Mouse (Mus musculus) kidney, adult 9 months (tissue): ENCODE measurements at regions not wholly inside any gene's neighbourhood (a gene's known extent, or its start where the extent isn't known, plus 50 kb on each side); places are given as distances from the start of the nearest gene placed in this dataset.
"Not testable (repeated sequence)": the region's sequence is repeated elsewhere in the genome, so short reads cannot be mapped to it uniquely, and the experiment has no call there.

Experiments
- DNase-seq: peaks from one replicate; pipeline ENCODE4 v3.0.0; 2022

DNA sequence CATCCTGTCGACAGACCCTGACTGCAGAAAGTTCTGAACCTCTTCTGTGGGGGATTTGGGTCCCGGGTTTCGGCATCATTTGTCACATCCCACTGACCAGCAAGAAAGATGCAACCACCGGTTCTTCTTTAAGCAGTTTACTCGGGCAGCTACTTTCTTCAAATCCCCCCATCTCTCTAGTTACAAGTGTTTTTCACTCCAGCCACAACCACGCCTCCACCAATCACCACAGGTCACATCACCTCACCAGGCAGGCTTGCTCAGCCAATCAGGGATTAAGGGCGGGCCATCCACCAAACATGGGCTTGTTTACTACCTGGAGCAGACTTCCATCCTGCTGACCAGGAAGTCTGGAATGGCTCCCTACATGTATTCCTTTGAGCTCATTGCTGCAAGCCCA lies 119.6 kb downstream of the Tnfsf18 start:
- DNase-seq = not testable (repeated sequence)

DNA sequence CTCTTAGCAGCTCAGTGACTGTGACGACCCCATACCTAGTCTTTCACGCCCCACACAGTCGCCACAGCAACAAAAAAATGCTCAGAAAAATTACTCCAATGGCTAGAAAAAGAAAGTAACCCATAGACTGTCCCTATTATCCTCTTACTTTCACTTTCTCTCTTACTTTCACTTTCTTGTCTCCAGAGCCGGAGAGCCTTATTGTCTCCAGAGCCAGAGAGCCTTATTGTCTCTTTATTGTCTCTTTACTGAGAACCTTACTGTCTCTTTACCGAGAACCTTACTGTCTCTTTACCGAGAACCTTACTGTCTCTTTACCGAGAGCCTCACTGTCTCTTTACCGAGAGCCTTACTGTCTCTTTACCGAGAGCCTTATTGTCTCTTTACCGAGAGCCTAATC lies 119.2 kb downstream of the Tnfsf18 start:
- DNase-seq = not testable (repeated sequence)

DNA sequence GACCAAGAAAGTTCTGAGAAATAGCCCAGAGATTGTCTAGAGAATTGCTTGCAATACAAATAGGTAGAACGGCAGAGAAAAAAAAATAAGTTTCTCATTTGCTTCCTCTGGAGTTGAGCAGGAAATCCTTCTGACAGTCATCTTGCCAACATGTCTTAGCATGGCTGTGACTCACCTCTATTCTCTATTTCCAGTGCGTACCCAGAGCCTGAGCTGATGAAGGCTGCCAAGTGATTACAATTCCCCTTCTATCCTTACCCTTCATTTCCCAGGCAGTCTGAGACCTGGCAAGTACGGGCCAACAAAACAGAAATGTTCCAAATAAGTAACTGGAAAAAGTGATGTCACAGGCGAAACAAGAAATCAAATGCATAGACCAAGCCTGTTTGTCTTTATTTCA lies 113.0 kb downstream of the Tnfsf18 start:
- no peak for DNase-seq

DNA sequence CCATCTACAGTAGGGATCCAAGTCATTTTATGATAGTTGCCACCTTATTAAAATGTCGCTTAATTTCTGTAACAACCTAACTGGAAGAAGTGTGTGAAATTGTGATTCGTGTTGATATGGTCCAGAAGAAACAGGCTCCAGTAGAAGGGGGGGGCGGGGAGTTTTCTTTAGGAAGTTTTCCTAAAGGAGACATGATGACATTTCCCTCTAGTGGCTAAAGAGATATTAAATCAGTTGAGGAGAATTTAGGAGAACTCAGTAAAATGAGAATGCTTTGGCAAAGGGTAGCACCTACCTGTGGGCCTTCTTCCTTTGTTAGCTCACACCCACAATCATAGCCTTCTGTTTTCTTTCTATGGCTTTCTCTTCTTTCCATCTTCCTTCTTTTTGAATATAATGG lies 107.7 kb downstream of the Tnfsf18 start:
- DNase-seq = no peak

DNA sequence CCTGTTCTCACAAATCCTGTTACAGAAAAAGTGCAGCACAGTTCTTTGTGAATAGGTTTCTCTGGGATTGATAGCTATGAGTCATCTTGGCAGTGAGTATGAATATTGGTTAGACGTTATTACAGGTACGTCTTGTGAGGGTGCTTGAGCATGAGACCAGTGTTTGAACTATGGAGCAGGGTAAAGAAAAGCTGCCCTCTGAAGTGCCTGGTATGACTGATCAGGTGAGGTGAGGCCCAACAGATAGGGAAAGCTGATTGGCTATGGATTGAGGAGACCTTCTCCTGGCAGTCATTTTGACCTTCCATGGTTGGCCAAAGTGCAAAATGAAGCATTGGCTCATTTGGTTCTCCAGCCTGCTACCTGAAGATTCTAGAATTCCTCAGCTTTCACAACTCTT lies 106.7 kb downstream of the Tnfsf18 start:
- no peak for DNase-seq

DNA sequence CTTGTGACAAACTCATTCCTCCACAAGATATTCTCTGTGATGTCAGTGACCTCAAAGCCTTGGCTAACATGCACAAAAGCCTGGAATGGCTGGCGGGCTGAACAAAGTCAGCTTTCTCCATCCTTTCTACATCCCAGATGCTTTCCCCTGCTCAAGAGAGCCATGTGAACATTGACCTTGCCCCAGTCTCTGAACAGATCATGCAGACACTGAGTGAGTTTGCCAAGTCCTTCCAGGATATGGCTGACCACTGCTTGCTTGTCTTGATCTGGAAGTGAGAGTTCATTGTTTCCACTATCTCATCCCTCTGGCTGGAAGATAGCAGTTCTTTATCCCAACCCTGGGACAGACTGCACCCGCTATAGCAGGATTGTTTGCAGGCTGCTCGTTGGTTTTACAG lies 103.7 kb downstream of the Tnfsf18 start:
- no peak for DNase-seq

DNA sequence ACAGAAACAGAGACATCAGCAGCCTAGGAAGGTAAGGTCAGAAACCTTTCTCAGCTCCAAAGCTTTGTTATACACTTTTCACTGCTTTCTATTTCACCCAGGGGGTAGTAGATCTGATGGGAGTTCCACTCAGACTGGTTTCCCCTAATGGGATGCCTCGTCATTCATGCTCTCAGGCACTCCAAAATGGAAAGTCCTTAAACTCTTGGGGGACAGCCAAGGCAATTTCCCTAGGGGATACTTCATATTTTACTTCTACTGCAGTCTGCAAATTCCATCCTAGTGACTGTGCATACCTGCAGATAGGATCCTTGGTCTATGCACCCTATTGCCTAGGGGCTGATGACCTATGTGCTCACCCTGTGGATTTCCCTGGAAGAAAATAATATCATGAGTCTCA lies 82.1 kb downstream of the Tnfsf18 start:
- peak; percentile 17 for DNase-seq

DNA sequence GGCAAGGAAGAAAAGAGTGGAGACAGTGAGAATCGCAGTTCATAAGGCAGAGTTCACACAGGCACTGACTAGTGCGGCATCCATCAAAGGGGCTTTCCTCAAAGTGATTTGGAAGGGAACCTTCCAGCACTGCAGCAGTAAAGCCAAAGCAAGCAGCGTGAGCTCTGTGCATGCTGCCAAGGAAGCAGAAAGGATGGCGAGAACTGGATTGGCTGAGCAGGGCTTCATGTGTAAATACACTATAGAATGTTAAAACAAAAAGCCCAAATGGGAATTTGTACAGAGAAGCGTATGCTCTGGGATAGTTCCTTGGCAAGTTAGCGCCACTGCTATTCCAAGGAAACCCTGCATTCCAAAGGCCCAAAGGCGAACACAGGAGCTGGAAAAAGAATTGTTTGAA lies 81.5 kb downstream of the Tnfsf18 start:
- DNase-seq = no peak

DNA sequence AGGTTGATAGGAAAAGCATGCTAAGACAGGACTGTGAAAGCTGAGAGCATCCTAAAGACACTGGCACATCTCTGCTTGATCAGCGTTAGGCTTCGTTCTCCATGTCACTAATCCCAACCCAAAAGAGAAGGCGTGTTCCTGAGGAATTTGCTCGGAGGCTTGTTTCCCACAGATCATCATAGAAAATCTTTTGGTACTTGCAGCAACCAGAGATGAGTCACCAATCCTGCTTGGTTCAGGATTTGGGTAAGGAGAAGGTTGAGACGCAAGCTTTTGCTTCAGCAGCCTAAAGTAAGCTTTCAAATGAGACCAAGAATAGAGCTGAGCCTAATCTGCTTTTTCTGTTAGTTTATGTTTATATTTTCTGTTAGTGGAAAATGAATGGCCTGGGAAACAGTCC lies 80.7 kb downstream of the Tnfsf18 start:
- DNase-seq = no peak

DNA sequence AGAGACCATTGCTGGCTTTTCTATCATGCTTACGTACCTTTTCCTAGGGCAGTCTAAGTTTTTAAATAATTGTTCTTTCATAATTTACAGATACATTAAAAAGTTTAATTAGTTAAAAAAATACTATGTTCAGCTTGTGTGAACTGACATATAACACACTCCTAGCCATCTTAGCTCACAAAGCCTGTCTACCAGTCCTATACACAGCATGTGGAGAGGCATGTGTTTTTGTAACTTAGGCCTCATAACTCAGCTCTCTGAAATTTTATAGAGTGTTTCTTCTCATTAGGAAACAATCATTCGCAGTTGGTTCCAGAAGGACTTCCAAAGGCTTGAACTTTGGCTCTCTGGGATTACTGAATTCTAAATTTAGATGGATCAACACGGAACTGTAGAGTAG lies 76.3 kb downstream of the Tnfsf18 start:
- peak; percentile 4 for DNase-seq

DNA sequence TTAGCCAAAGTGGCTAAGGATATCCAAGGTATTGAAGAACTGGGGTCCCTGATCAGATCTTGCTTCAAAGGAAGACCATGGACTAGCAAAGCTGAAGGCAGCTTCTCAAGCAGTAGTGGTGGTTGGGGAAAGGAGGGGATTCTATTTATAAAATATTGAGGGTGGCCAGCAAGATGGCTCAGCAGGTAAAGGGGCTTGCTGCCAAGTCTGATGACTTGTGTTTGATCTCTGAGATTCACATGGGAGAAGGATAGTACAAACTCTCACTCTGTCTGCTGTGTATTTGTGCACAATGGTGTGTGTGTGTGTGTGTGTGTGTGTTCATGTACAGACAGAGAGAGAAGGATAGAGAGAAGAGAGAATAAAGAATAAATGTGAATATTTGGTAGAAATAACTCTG lies 73.4 kb downstream of the Tnfsf18 start:
- DNase-seq = no peak

DNA sequence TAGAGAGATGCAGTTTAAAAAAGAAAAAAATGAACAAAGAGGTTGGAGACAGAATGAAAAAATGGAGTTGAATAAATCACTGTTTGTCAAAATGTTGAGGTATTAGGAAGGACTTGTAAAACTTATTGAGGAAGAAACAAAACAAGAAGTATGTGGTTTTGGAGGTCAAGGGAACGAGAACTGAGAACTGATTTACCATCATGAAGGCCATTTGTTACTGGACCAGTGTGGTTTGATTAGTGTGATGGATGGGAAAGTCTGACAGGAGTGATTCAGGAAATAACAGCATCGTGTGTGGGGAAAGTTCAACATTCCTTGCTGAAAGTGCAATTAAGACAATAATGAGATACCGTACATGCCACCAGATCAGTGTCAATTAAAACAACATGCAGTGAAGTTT lies 65.9 kb downstream of the Tnfsf18 start:
- no peak for DNase-seq
